In the genomic region with DNA sequence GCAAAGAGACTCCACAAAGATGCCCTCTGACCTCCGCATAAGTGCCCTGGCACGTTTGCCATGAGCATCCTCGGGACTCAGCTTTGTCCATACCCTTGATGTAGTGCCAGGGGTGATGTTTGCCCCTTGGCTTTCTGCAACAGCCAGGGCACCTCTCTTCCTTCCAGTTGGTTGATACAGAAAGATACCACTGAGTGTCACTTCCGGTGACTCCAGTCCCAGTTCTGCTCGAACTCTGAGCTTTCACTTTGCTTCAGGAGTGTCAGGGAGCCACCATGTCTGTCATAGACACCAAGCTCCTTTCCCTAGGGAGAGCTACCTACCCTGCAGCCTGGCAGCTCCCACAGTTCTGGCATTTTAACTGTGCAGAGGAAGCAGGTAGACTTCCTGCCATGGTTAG, we compare ENCODE assay signal across 26 mouse cellular contexts. TPM values are rescaled to one million over a fixed set of nuclear protein-coding genes. Genes with fewer than 3 reads are reported as not detected.
DNase-seq lines count a peak whose midpoint lies in the region; ATAC-seq and TF ChIP-seq lines count a peak whose summit lies in the region.
"Had no signal": no experiment of that assay in that cellular context is flagged by ENCODE, and none has a peak within 500 bp of the region (broad histone marks: within the 10 kb centered on the region; RNA-seq: fewer than 3 reads in every experiment).

No protein-coding gene starts in this region.

- no peak for TF ChIP-seq EP300 in CH12.LX (IDR thresholded peaks at IDR 0.05; ENCODE audit: low read length)

- in situ Hi-C loops in CH12.LX (cut with MboI; ENCODE audit: low pct_ligation_motif_present, low pct_unique_long_range_greater_than_20kb, low sequenced_read_pairs): no loop called here

- H3K27ac ChIP-seq in thymus, adult 2 months (ENCODE audit: control insufficient read depth, insufficient read depth, low read length): no peak overlapping the region
- no peak overlapping the region for H3K27ac ChIP-seq in CH12.LX (ENCODE audit: insufficient read depth, low read depth)
- no peak overlapping the region for H3K27ac ChIP-seq in intestine, postnatal 0 days (ENCODE audit: low read depth, low read length)
- H3K27ac ChIP-seq: embryonic facial prominence, embryonic 10.5 days; forebrain, embryonic 13.5 days; gastrocnemius, adult 2 months; heart, embryonic 10.5 days; hindbrain, embryonic 12.5 days; intestine, embryonic 15.5 days had no signal

- ATAC-seq in intestine, postnatal 0 days: no peak
- ATAC-seq: forebrain, embryonic 13.5 days; forebrain, postnatal 0 days; hindbrain, embryonic 16.5 days; intestine, embryonic 15.5 days had no signal

- dilution Hi-C loops in CH12.LX (cut with MboI; ENCODE audit: extremely low pct_ligation_motif_present, extremely low pct_unique_long_range_greater_than_20kb, low sequenced_read_pairs): no loop called here

- no peak for TF ChIP-seq POLR2A in thymus, adult 2 months (IDR thresholded peaks at IDR 0.05; ENCODE audit: control insufficient read depth, extremely low read depth, insufficient read depth, low read length, poor library complexity)
- TF ChIP-seq POLR2A in CH12.LX (IDR thresholded peaks at IDR 0.05; ENCODE audit: low read depth, low read length): no peak

- peak overlapping the region; percentile 27 for H3K4me3 ChIP-seq in thymus, adult 2 months (ENCODE audit: control insufficient read depth, insufficient read depth, low read length)
- peak overlapping the region in 1 of 3 experiments; percentile 12 for H3K4me3 ChIP-seq in CH12.LX (replicated peaks in 1 of 3; ENCODE audit: low read depth in 2 of 3, low read length in 2 of 3, poor library complexity in 1 of 3)
- no peak overlapping the region for H3K4me3 ChIP-seq in intestine, postnatal 0 days (ENCODE audit: low read depth, low read length)
- H3K4me3 ChIP-seq: embryonic facial prominence, embryonic 10.5 days; forebrain, embryonic 13.5 days; gastrocnemius, adult 2 months; heart, embryonic 10.5 days; hindbrain, embryonic 12.5 days; intestine, embryonic 15.5 days had no signal

- H3K9me3 ChIP-seq in CH12.LX (replicated peaks; ENCODE audit: low read length): peaks cover 8% of the 10 kb centered on the region
- no peaks in the 10 kb centered on the region for H3K9me3 ChIP-seq in intestine, postnatal 0 days (ENCODE audit: control insufficient read depth)
- H3K9me3 ChIP-seq: embryonic facial prominence, embryonic 10.5 days; forebrain, embryonic 13.5 days; heart, embryonic 10.5 days; hindbrain, embryonic 12.5 days; intestine, embryonic 15.5 days had no signal

- peak; percentile 10 for DNase-seq in thymus, adult 2 months
- DNase-seq in thymus, postnatal 0 days (ENCODE audit: low spot score): no peak
- peak; percentile 49 for DNase-seq in CD4-positive helper T cell, adult 2 months (ENCODE audit: low read depth, low spot score)
- DNase-seq in CH12.LX (ENCODE audit: extremely low read depth): no peak
- peak; percentile 46 for DNase-seq in induced T-regulatory cell, adult 2 months (ENCODE audit: low read depth)
- no peak for DNase-seq in gastrocnemius, adult 18-20 months (ENCODE audit: low spot score)
- DNase-seq in heart, adult 18-20 months: no peak
- DNase-seq: adrenal gland, postnatal 14 days; cerebellum, adult 18-20 months; cerebellum, postnatal 10 days; forebrain, postnatal 0 days; gastrocnemius, adult 2 months; gastrocnemius, postnatal 25 days; heart, adult 11 months; heart, postnatal 10 days; heart, postnatal 4 days had no signal

- H3K79me2 ChIP-seq in CH12.LX (replicated peaks; ENCODE audit: control insufficient read depth, extremely low read depth, insufficient read depth, poor library complexity, severe bottlenecking): no peaks in the 10 kb centered on the region

- H3K27me3 ChIP-seq in thymus, adult 2 months (ENCODE audit: control insufficient read depth, insufficient read depth, low read length): no peaks in the 10 kb centered on the region
- H3K27me3 ChIP-seq in CH12.LX (replicated peaks): peaks cover 39% of the 10 kb centered on the region
- H3K27me3 ChIP-seq in intestine, postnatal 0 days (replicated peaks; ENCODE audit: control insufficient read depth, insufficient read depth, low read length): no peaks in the 10 kb centered on the region
- H3K27me3 ChIP-seq: forebrain, embryonic 13.5 days; hindbrain, embryonic 12.5 days; intestine, embryonic 15.5 days had no signal

- peak overlapping the region; percentile 30 for H3K4me2 ChIP-seq in CH12.LX (ENCODE audit: insufficient read depth, low read depth, poor library complexity, severe bottlenecking)
- H3K4me2 ChIP-seq in intestine, postnatal 0 days (replicated peaks; ENCODE audit: low read depth): no peak overlapping the region
- H3K4me2 ChIP-seq: forebrain, embryonic 13.5 days; hindbrain, embryonic 12.5 days; intestine, embryonic 15.5 days had no signal

- H3K36me3 ChIP-seq in thymus, adult 2 months (ENCODE audit: control insufficient read depth, insufficient read depth, low read length): no peaks in the 10 kb centered on the region
- H3K36me3 ChIP-seq in CH12.LX (replicated peaks in 1 of 2; ENCODE audit: control insufficient read depth in 1 of 2, insufficient read depth in 1 of 2, low read length in 1 of 2): no peaks in the 10 kb centered on the region
- H3K36me3 ChIP-seq in intestine, postnatal 0 days (ENCODE audit: control insufficient read depth, insufficient read depth): no peaks in the 10 kb centered on the region
- H3K36me3 ChIP-seq: embryonic facial prominence, embryonic 10.5 days; heart, embryonic 10.5 days; hindbrain, embryonic 12.5 days; intestine, embryonic 15.5 days had no signal

- no peak for TF ChIP-seq RAD21 in CH12.LX (IDR thresholded peaks at IDR 0.05; ENCODE audit: low read depth, low read length)

- H3K9ac ChIP-seq in CH12.LX (ENCODE audit: insufficient read depth, low read depth): no peak overlapping the region
- no peak overlapping the region for H3K9ac ChIP-seq in intestine, postnatal 0 days (ENCODE audit: low read depth, low read length)
- H3K9ac ChIP-seq: forebrain, embryonic 13.5 days; forebrain, postnatal 0 days; hindbrain, embryonic 12.5 days; intestine, embryonic 15.5 days had no signal

- 0 out of 2 replicates have a peak, but pooled peaks cover 4% of the 10 kb centered on the region for H3K4me1 ChIP-seq in thymus, adult 2 months (replicated peaks; ENCODE audit: control insufficient read depth, insufficient read depth, low read length)
- no peaks in the 10 kb centered on the region for H3K4me1 ChIP-seq in CH12.LX (ENCODE audit: control insufficient read depth in 1 of 2, insufficient read depth in 2 of 2)
- H3K4me1 ChIP-seq in intestine, postnatal 0 days (replicated peaks; ENCODE audit: control insufficient read depth, insufficient read depth, low read length): no peaks in the 10 kb centered on the region
- H3K4me1 ChIP-seq: forebrain, embryonic 13.5 days; heart, embryonic 10.5 days; hindbrain, embryonic 12.5 days; intestine, embryonic 15.5 days had no signal

- no peak for TF ChIP-seq CTCF in thymus, adult 2 months (IDR thresholded peaks at IDR 0.05; ENCODE audit: borderline replicate concordance, control insufficient read depth, extremely low read depth, insufficient read depth, low read length, poor library complexity)
- no peak for TF ChIP-seq CTCF in CH12.LX (conservative IDR thresholded peaks at IDR 0.05 in 1 of 2, IDR thresholded peaks at IDR 0.05 in 1 of 2; ENCODE audit: low read depth in 2 of 2, low read length in 2 of 2)
- TF ChIP-seq CTCF in intestine, postnatal 0 days (IDR thresholded peaks at IDR 0.05; ENCODE audit: low read depth): no peak

- 40% methylated on average over 5 of the region's 5 CpGs for WGBS in thymus, adult 2 months
- WGBS in intestine, postnatal 0 days: 73% methylated on average over 5 of the region's 5 CpGs

TF ChIP-seq in CH12.LX, 34 proteins besides CTCF, POLR2A, EP300 and RAD21 (continues in another document):
- TF ChIP-seq GABPA (IDR thresholded peaks at IDR 0.05; ENCODE audit: insufficient replicate concordance, low read depth, low read length) (no peak), PAX5 (IDR thresholded peaks at IDR 0.05; ENCODE audit: low read length) (no peak), MEF2A (IDR thresholded peaks at IDR 0.05; ENCODE audit: borderline replicate concordance, low read depth, low read length) (no peak), KAT2A (IDR thresholded peaks at IDR 0.05; ENCODE audit: insufficient replicate concordance, low read length) (no peak)

RNA-seq across cellular contexts. Expression of a gene that starts 7.0 kb away (rescaled TPM):
- 0.09 and 0.18 TPM in 2 replicates for polyA plus RNA-seq in thymus, adult 2 months (2012; rRNA removed)
- polyA plus RNA-seq in thymus, postnatal 0 days (2015; fragmentation: Nextera tagmentation; extraction: Ambion mirVana): 0.19 and 0.25 TPM in 2 replicates
- total RNA-seq in CH12.LX (2012; rRNA removed) (not detected in 2 replicates), CH12.LX (2014; rRNA removed) (not detected in 2 replicates)
- not detected in 2 replicates for polyA plus RNA-seq in CH12.LX (2012; ENCODE audit: insufficient read length, low read depth)
- polyA plus RNA-seq in intestine, postnatal 0 days (2015; fragmentation: Nextera tagmentation; extraction: Ambion mirVana): not detected in 2 replicates
- not detected for total RNA-seq in gastrocnemius, adult 18-20 months (2021)
- not detected for total RNA-seq in heart, adult 18-20 months (2021)
- total RNA-seq: adrenal gland, postnatal 14 days; forebrain, postnatal 0 days; gastrocnemius, adult 2 months; gastrocnemius, postnatal 25 days; heart, postnatal 10 days; heart, postnatal 4 days had no signal
- polyA plus RNA-seq: embryonic facial prominence, embryonic 10.5 days; embryonic facial prominence, embryonic 14.5 days; forebrain, embryonic 13.5 days; forebrain, postnatal 0 days; heart, embryonic 10.5 days; heart, embryonic 14.5 days; hindbrain, embryonic 12.5 days; hindbrain, embryonic 16.5 days; intestine, embryonic 15.5 days had no signal

RNA-seq across cellular contexts. Expression of a gene that starts 9.5 kb away (rescaled TPM):
- polyA plus RNA-seq in thymus, adult 2 months (2012; rRNA removed): 1.1 and 1.2 TPM in 2 replicates
- 0.14 and 0.18 TPM in 2 replicates for polyA plus RNA-seq in thymus, postnatal 0 days (2015; fragmentation: Nextera tagmentation; extraction: Ambion mirVana)
- 0.04 TPM in 1 of 2 replicates, not detected in the other for total RNA-seq in CH12.LX (2012; rRNA removed)
- not detected in 2 replicates for total RNA-seq in CH12.LX (2014; rRNA removed)
- polyA plus RNA-seq in CH12.LX (2012; ENCODE audit: insufficient read length, low read depth): not detected in 2 replicates
- 0.18 TPM in 2 replicates for polyA plus RNA-seq in intestine, postnatal 0 days (2015; fragmentation: Nextera tagmentation; extraction: Ambion mirVana)
- under 1 TPM; 0.34 to 0.47 TPM for total RNA-seq in gastrocnemius, adult 18-20 months (2021)
- under 1 TPM; 0.21 to 0.25 TPM for total RNA-seq in heart, adult 18-20 months (2021)
- polyA plus RNA-seq: heart, embryonic 14.5 days had no signal

RNA-seq across cellular contexts. Expression of a gene that starts 31.0 kb away (rescaled TPM):
- not detected in 2 replicates for polyA plus RNA-seq in thymus, adult 2 months (2012; rRNA removed)
- polyA plus RNA-seq in thymus, postnatal 0 days (2015; fragmentation: Nextera tagmentation; extraction: Ambion mirVana): 0.17 TPM in 1 of 2 replicates, not detected in the other
- total RNA-seq in CH12.LX (2012; rRNA removed): not detected in 2 replicates
- not detected in 2 replicates for total RNA-seq in CH12.LX (2014; rRNA removed)
- polyA plus RNA-seq in CH12.LX (2012; ENCODE audit: insufficient read length, low read depth): not detected in 2 replicates
- not detected in 2 replicates for polyA plus RNA-seq in intestine, postnatal 0 days (2015; fragmentation: Nextera tagmentation; extraction: Ambion mirVana)
- not detected for total RNA-seq in gastrocnemius, adult 18-20 months (2021)
- not detected for total RNA-seq in heart, adult 18-20 months (2021)
- total RNA-seq: adrenal gland, postnatal 14 days; ES-E14; forebrain, postnatal 0 days; gastrocnemius, adult 2 months; gastrocnemius, postnatal 25 days; heart, postnatal 10 days; heart, postnatal 4 days had no signal
- polyA plus RNA-seq: embryonic facial prominence, embryonic 10.5 days; embryonic facial prominence, embryonic 14.5 days; forebrain, embryonic 13.5 days; forebrain, postnatal 0 days; heart, embryonic 10.5 days; heart, embryonic 14.5 days; hindbrain, embryonic 12.5 days; hindbrain, embryonic 16.5 days; intestine, embryonic 15.5 days had no signal

RNA-seq across cellular contexts. Expression of a gene that starts 38.4 kb away (rescaled TPM):
- polyA plus RNA-seq in thymus, adult 2 months (2012; rRNA removed): not detected in 2 replicates
- polyA plus RNA-seq in thymus, postnatal 0 days (2015; fragmentation: Nextera tagmentation; extraction: Ambion mirVana): not detected in 2 replicates
- total RNA-seq in CH12.LX (2012; rRNA removed): not detected in 2 replicates
- not detected in 2 replicates for total RNA-seq in CH12.LX (2014; rRNA removed)
- polyA plus RNA-seq in CH12.LX (2012; ENCODE audit: insufficient read length, low read depth): not detected in 2 replicates
- polyA plus RNA-seq in intestine, postnatal 0 days (2015; fragmentation: Nextera tagmentation; extraction: Ambion mirVana): not detected in 2 replicates
- total RNA-seq in gastrocnemius, adult 18-20 months (2021): not detected
- not detected for total RNA-seq in heart, adult 18-20 months (2021)
- total RNA-seq: adrenal gland, postnatal 14 days; ES-E14; forebrain, postnatal 0 days; gastrocnemius, adult 2 months; gastrocnemius, postnatal 25 days; heart, postnatal 10 days; heart, postnatal 4 days had no signal
- polyA plus RNA-seq: embryonic facial prominence, embryonic 10.5 days; embryonic facial prominence, embryonic 14.5 days; forebrain, embryonic 13.5 days; forebrain, postnatal 0 days; heart, embryonic 10.5 days; heart, embryonic 14.5 days; hindbrain, embryonic 12.5 days; hindbrain, embryonic 16.5 days; intestine, embryonic 15.5 days had no signal

Comparison
In these comparisons a context has a peak if more than half of its experiments do, and no peak if none do; other contexts are left out.
1. DNase-seq: peak in thymus, adult 2 months (single experiment), CD4-positive helper T cell, adult 2 months (single experiment) and induced T-regulatory cell, adult 2 months (single experiment); none in thymus, postnatal 0 days (single experiment), CH12.LX (single experiment), gastrocnemius, adult 18-20 months (single experiment) and heart, adult 18-20 months (0 of 2).